Mouse (Mus musculus) liver, embryonic 16.5 days (tissue): Measurements from ENCODE around the gene Tff1. TPM values are rescaled to one million over a fixed set of nuclear protein-coding genes. Genes with fewer than 3 reads are reported as not detected.

Experiments
- ATAC-seq: fragments of 200-750 bp; cut with Nextera tagmentation; 2 replicates; pipeline ENCODE4 v1.8.0; 2017; ENCODE audit warnings: low read depth, mild to moderate bottlenecking, moderate number of reproducible peaks, moderate library complexity
- H3K27ac ChIP-seq: fragments of 300-500 bp; sonication (generic); 2 replicates; pipeline ENCODE4 v1.5.1; 2014; ENCODE audit warnings: mild to moderate bottlenecking, low read length
- H3K27me3 ChIP-seq: fragments of 300-500 bp; sonication (generic); 2 replicates; pipeline ENCODE4 v1.6.1; 2014; ENCODE audit warnings: low read depth, low read length, mixed read lengths; ENCODE audit not compliant: control insufficient read depth, insufficient read depth
- H3K36me3 ChIP-seq: fragments of 300-500 bp; sonication (generic); 2 replicates; pipeline ENCODE4 v1.6.1; 2014; ENCODE audit warnings: mild to moderate bottlenecking; ENCODE audit not compliant: control insufficient read depth, insufficient read depth
- H3K4me1 ChIP-seq: fragments of 300-500 bp; sonication (generic); 2 replicates; pipeline ENCODE4 v1.6.1; 2014; ENCODE audit warnings: low read depth, low read length, mixed read lengths; ENCODE audit not compliant: control insufficient read depth
- H3K4me2 ChIP-seq: fragments of 300-500 bp; sonication (generic); 2 replicates; pipeline ENCODE4 v1.6.1; 2014; ENCODE audit warnings: low read depth, low read length, mixed read lengths
- H3K4me3 ChIP-seq: fragments of 300-500 bp; sonication (generic); 2 replicates; pipeline ENCODE4 v1.5.1; 2014; ENCODE audit warnings: low read depth, mild to moderate bottlenecking, low read length
- H3K9ac ChIP-seq: fragments of 300-500 bp; sonication (generic); 2 replicates; pipeline ENCODE4 v1.6.1; 2014; ENCODE audit warnings: low read depth, low read length
- H3K9me3 ChIP-seq: fragments of 300-500 bp; sonication (generic); replicated peaks from 2 replicates; pipeline ENCODE4 v1.6.1; 2016; ENCODE audit warnings: low read length; ENCODE audit not compliant: control insufficient read depth
- WGBS: fragments of 180-500 bp; shearing (Covaris S2); extraction: QIAGEN DNeasy Blood & Tissue Kit; methylation state at CpG from one replicate; pipeline ENCODE4 v1.1.7; 2014; ENCODE audit not compliant: insufficient replicate concordance; 5-methylcytosine and 5-hydroxymethylcytosine counted together
- polyA plus RNA-seq: library from polyadenylated mRNA; unstranded; fragments of >200 nt; fragmentation: Nextera tagmentation; extraction: Ambion mirVana; gene quantifications from 2 replicates; pipeline ENCODE4 v1.2.1, GENCODE M21; 2015

Gene Tff1
- 0.50 TPM in 1 of 2 replicates, not detected in the other for polyA plus RNA-seq

- WGBS, result 55% methylated on average over 6 of the region's 6 CpGs
- Histone ChIP-seq H3K36me3 (no peaks in the 10 kb centered on the region), H3K9ac (no peak within 1 kb of the TSS), H3K9me3 (no peaks in the 10 kb centered on the region), H3K27ac (no peak within 1 kb of the TSS), H3K27me3 (no peaks in the 10 kb centered on the region), H3K4me3 (no peak within 1 kb of the TSS), H3K4me1 (no peaks in the 10 kb centered on the region), H3K4me2 (no peak within 1 kb of the TSS)
- ATAC-seq, result no peak
These were observed at the start of gene Tff1 for GRCm38 (mm10) chr17:31165127-31165526. Gene Tff1, minus strand, starts transcription at chr17:31165277.

- Histone ChIP-seq H3K4me3 (no peak overlapping the region), H3K4me1 (peaks cover 28% of the 10 kb centered on the region), H3K27ac (no peak overlapping the region), H3K36me3 (no peaks in the 10 kb centered on the region), H3K4me2 (no peak overlapping the region), H3K27me3 (no peaks in the 10 kb centered on the region), H3K9me3 (no peaks in the 10 kb centered on the region), H3K9ac (no peak overlapping the region)
- 83% methylated on average over 6 of the region's 6 CpGs for WGBS
- ATAC-seq, result no peak
These were observed 46.8 kb upstream of the Tff1 start for GRCm38 (mm10) chr17:31211881-31212280.

- Histone ChIP-seq H3K4me2 (peak overlapping the region; percentile 1; the same call in 1 of the 2 replicates), H3K9ac (no peak overlapping the region), H3K27ac (peak overlapping the region; percentile 62), H3K9me3 (no peaks in the 10 kb centered on the region), H3K36me3 (no peaks in the 10 kb centered on the region), H3K4me3 (no peak overlapping the region), H3K27me3 (no peaks in the 10 kb centered on the region), H3K4me1 (peaks cover 28% of the 10 kb centered on the region)
- WGBS, result 24% methylated on average over 7 of the region's 7 CpGs
- peak; percentile 77 for ATAC-seq
These were observed 45.2 kb upstream of the Tff1 start for GRCm38 (mm10) chr17:31210299-31210698.

- H3K36me3 ChIP-seq, result no peaks in the 10 kb centered on the region
- no peak overlapping the region for H3K4me3 ChIP-seq
- peak overlapping the region; percentile 57 for H3K4me2 ChIP-seq
- H3K27ac ChIP-seq, result no peak overlapping the region
- no peak for ATAC-seq
- H3K9ac ChIP-seq, result no peak overlapping the region
- H3K4me1 ChIP-seq, result peaks cover 28% of the 10 kb centered on the region
- H3K9me3 ChIP-seq, result no peaks in the 10 kb centered on the region
- H3K27me3 ChIP-seq, result no peaks in the 10 kb centered on the region
- 79% methylated on average over 11 of the region's 11 CpGs for WGBS
These were observed 44.4 kb upstream of the Tff1 start for GRCm38 (mm10) chr17:31209376-31209930.

- no peaks in the 10 kb centered on the region for H3K36me3 ChIP-seq
- H3K27me3 ChIP-seq, result no peaks in the 10 kb centered on the region
- no peaks in the 10 kb centered on the region for H3K9me3 ChIP-seq
- peak overlapping the region; percentile 57 for H3K4me2 ChIP-seq
- H3K9ac ChIP-seq, result peak overlapping the region; percentile 35; the same call in 1 of the 2 replicates
- 20% methylated on average over 8 of the region's 8 CpGs for WGBS
- no peak overlapping the region; the same call in 1 of the 2 replicates for H3K27ac ChIP-seq
- no peak for ATAC-seq
- peak overlapping the region; percentile 54 for H3K4me3 ChIP-seq
- H3K4me1 ChIP-seq, result peaks cover 28% of the 10 kb centered on the region
These were observed 43.6 kb upstream of the Tff1 start for GRCm38 (mm10) chr17:31208654-31209053.

- Histone ChIP-seq H3K27me3 (no peaks in the 10 kb centered on the region), H3K9me3 (no peaks in the 10 kb centered on the region), H3K4me1 (peaks cover 28% of the 10 kb centered on the region), H3K4me2 (peak within 1 kb of the TSS; percentile 57), H3K36me3 (no peaks in the 10 kb centered on the region), H3K4me3 (peak within 1 kb of the TSS; percentile 54), H3K9ac (peak within 1 kb of the TSS; percentile 35), H3K27ac (peak within 1 kb of the TSS; percentile 43)
- 8% methylated on average over 12 of the region's 12 CpGs for WGBS
- ATAC-seq, result peak; percentile 69
These were observed 42.8 kb upstream of the Tff1 start, which contains the start of gene Ubash3a for GRCm38 (mm10) chr17:31207771-31208334. Gene Ubash3a, plus strand, starts transcription at chr17:31207873.

GRCm38 (mm10) chr17:31198877-31199276 lies 33.8 kb upstream of the Tff1 start, which contains the start of gene Tmprss3:
Gene Tmprss3, minus strand, starts transcription at chr17:31198977.
- no peaks in the 10 kb centered on the region for H3K27me3 ChIP-seq
- H3K4me3 ChIP-seq, result no peak within 1 kb of the TSS
- H3K9me3 ChIP-seq, result no peaks in the 10 kb centered on the region
- no peaks in the 10 kb centered on the region for H3K36me3 ChIP-seq
- 66% methylated on average over 11 of the region's 11 CpGs for WGBS
- no peak within 1 kb of the TSS for H3K4me2 ChIP-seq
- no peak within 1 kb of the TSS for H3K9ac ChIP-seq
- no peak within 1 kb of the TSS for H3K27ac ChIP-seq
- no peak for ATAC-seq
- no peaks in the 10 kb centered on the region for H3K4me1 ChIP-seq

GRCm38 (mm10) chr17:31196283-31196682 lies 31.2 kb upstream of the Tff1 start:
- Histone ChIP-seq H3K9me3 (no peaks in the 10 kb centered on the region), H3K9ac (no peak overlapping the region), H3K4me3 (no peak overlapping the region), H3K36me3 (no peaks in the 10 kb centered on the region), H3K4me1 (no peaks in the 10 kb centered on the region), H3K27ac (no peak overlapping the region), H3K4me2 (no peak overlapping the region), H3K27me3 (no peaks in the 10 kb centered on the region)
- no peak for ATAC-seq
- WGBS, result 65% methylated on average over 7 of the region's 7 CpGs

- no peak overlapping the region for H3K27ac ChIP-seq
- H3K4me1 ChIP-seq, result no peaks in the 10 kb centered on the region
- no peak overlapping the region for H3K4me3 ChIP-seq
- ATAC-seq, result peak; percentile 9; the same call in 1 of the 2 replicates
- WGBS, result 49% methylated on average over 6 of the region's 6 CpGs
- H3K9me3 ChIP-seq, result no peaks in the 10 kb centered on the region
- H3K36me3 ChIP-seq, result no peaks in the 10 kb centered on the region
- no peak overlapping the region for H3K4me2 ChIP-seq
- no peak overlapping the region for H3K9ac ChIP-seq
- H3K27me3 ChIP-seq, result no peaks in the 10 kb centered on the region
These were observed 30.1 kb upstream of the Tff1 start for GRCm38 (mm10) chr17:31195207-31195606.
